Mouse (Mus musculus): ENCODE results near the gene Hist1h4n. TPM values are rescaled to one million over a fixed set of nuclear protein-coding genes. Genes with fewer than 3 reads are reported as not detected.
"Not testable (repeated sequence)": the region's sequence is repeated elsewhere in the genome, so short reads cannot be mapped to it uniquely, and the experiment has no call there.

Gene Hist1h4n
- polyA plus RNA-seq, 1 experiment from 2014 or later, result 12.0 TPM

DNA sequence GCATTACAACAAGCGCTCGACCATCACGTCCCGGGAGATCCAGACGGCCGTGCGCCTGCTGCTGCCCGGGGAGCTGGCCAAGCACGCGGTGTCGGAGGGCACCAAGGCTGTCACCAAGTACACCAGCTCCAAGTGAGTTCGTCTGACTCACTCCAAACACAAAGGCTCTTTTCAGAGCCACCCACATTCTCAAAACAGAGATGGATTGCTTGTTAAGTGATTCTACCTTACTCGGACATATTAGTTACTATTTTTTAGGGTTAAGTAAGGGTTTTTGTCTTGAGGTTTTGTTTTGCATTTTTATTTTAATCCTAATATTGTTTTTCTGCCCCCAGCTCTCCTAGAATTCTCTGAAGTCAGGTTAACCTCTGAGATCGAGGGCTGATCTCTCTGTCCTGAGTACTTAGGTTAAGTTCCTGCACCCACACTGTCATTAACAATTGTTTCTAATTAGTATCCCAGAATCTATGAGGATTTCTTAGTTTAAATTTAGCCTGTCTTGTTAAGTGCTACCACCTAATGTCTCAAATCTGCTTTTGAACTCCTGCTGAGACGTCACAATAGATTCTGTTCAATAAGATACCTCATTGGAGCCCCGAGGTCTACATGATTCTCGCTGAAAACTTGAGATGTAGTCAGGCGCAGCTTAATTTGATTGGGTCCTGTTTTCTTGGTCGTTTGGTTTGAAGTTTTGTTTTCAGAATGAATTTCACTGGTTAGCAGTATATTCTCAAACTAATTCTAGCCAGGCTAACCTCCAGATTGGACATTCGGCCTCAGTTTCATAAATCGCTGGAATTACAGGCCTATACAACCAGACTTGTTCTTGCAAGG lies 44.0 kb downstream of the Hist1h4n start:
- Histone ChIP-seq H3K27ac (peak overlapping the region; percentile 56; the same call in 1 of the 2 replicates), H3K36me3 (no peaks in the 10 kb centered on the region), H3K4me3 (replicated peaks) (no peak overlapping the region), H3K9ac (peak overlapping the region; percentile 32; the same call in 1 of the 2 replicates), H3K27me3 (replicated peaks) (no peaks in the 10 kb centered on the region), H3K4me1 (replicated peaks) (peaks cover 19% of the 10 kb centered on the region), H3K4me2 (replicated peaks) (peak overlapping the region; percentile 60), H3K9me3 (no peaks in the 10 kb centered on the region)
- ATAC-seq, result peak; percentile 7; the same call in 1 of the 2 replicates
- WGBS, result 26% methylated on average over 15 of the region's 21 CpGs

- H3K27ac ChIP-seq, result peak within 1 kb of the TSS; percentile 84
- WGBS, result under 1% methylated on average over 40 of the region's 63 CpGs
- peak within 1 kb of the TSS; percentile 60 for H3K4me2 ChIP-seq (replicated peaks)
- ATAC-seq, result peak; percentile 94
- H3K9ac ChIP-seq, result peak within 1 kb of the TSS; percentile 41
- not testable (repeated sequence) for H3K27me3 ChIP-seq (replicated peaks); H3K36me3 ChIP-seq; H3K9me3 ChIP-seq
- peak within 1 kb of the TSS; percentile 34 for H3K4me3 ChIP-seq (replicated peaks)
- H3K4me1 ChIP-seq (replicated peaks), result peaks cover 23% of the 10 kb centered on the region
These were observed 44.9 kb downstream of the Hist1h4n start, which contains the start of the genes Hist1h2an and Hist1h2bp for GRCm38 (mm10) chr13:21786899-21787629. Hist1h2an (minus strand) TSS chr13:21787218. Hist1h2bp (plus strand) TSS chr13:21787461.

DNA sequence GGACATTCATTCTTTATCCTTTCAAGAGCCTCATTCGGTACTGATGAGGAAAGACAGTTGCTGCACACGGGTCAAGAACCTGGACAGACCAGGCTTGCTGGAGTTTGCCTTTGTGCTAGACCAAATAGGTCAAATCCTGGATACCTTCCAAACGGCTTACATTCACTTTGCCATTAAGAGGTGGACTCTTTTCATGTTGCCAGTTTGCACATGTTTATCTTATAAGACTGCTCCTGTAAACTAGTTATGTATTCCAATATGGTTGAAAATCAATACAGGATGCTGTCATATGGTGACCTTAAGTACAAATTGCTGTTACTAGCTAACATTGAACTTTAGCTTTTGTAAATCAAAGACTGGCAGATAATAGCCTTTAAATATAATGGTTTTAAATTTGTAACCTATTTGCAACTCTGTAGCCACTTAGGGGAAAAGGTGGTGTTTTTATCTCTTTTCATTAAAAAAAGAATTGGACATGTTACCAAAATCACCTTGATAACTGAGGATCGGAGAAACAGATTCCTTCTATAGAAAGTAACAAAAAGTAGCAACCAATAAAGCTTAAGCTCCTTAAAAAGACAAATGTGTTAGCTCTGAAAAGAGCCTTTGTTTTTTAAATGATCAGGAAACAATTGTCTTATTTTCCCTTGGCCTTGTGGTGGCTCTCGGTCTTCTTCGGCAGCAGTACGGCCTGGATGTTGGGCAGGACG lies 45.7 kb downstream of the Hist1h4n start:
- Histone ChIP-seq H3K4me1 (replicated peaks) (peaks cover 23% of the 10 kb centered on the region), H3K4me3 (replicated peaks) (peak overlapping the region; percentile 34), H3K36me3 (no peaks in the 10 kb centered on the region), H3K27ac (peak overlapping the region; percentile 84), H3K9me3 (no peaks in the 10 kb centered on the region), H3K4me2 (replicated peaks) (peak overlapping the region; percentile 60), H3K9ac (peak overlapping the region; percentile 41), H3K27me3 (replicated peaks) (no peaks in the 10 kb centered on the region)
- WGBS, result 8% methylated on average over 8 of the region's 8 CpGs
- ATAC-seq, result no peak

- H3K4me2 ChIP-seq (replicated peaks), result peak overlapping the region; percentile 62
- WGBS, result 38% methylated on average over 6 of the region's 6 CpGs
- no peaks in the 10 kb centered on the region for H3K9me3 ChIP-seq
- no peaks in the 10 kb centered on the region for H3K27me3 ChIP-seq (replicated peaks)
- peak overlapping the region; percentile 37; the same call in 1 of the 2 replicates for H3K9ac ChIP-seq
- peak overlapping the region; percentile 86 for H3K27ac ChIP-seq
- ATAC-seq, result no peak
- H3K36me3 ChIP-seq, result no peaks in the 10 kb centered on the region
- peak overlapping the region; percentile 39; the same call in 1 of the 2 replicates for H3K4me3 ChIP-seq (replicated peaks)
- peaks cover 19% of the 10 kb centered on the region for H3K4me1 ChIP-seq (replicated peaks)
These were observed 47.7 kb downstream of the Hist1h4n start for GRCm38 (mm10) chr13:21784311-21784710.

GRCm38 (mm10) chr13:21783734-21784161 lies 48.2 kb downstream of the Hist1h4n start:
- Histone ChIP-seq H3K9ac (peak overlapping the region; percentile 37; the same call in 1 of the 2 replicates), H3K27me3 (replicated peaks) (no peaks in the 10 kb centered on the region)
- no peak for ATAC-seq

DNA sequence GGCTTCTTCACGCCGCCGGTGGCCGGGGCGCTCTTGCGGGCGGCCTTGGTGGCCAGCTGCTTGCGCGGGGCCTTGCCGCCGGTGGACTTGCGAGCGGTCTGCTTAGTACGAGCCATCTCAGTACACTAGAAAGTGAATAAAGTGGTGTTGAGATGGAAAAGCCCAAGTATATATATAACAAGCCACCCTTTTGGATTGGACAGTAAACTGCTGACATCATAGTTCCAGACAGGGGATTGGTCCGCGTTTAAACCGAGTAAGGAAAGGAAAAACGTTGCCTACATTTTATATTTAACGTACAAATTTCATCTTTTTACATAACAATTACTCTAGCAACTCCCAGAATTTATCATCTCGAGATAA lies 48.8 kb downstream of the Hist1h4n start, which contains the start of gene Hist1h3i:
Gene Hist1h3i (minus strand): TSS at position 116 of the 363 bp plus-strand sequence.
- under 1% methylated on average over 18 of the region's 20 CpGs for WGBS
- ATAC-seq, result peak; percentile 63

More at GRCm38 (mm10) chr13:21783734-21784161, 48.2 kb downstream of the Hist1h4n start:
- Histone ChIP-seq H3K36me3 (no peaks in the 10 kb centered on the region), H3K4me1 (replicated peaks) (peaks cover 19% of the 10 kb centered on the region), H3K4me2 (replicated peaks) (peak overlapping the region; percentile 62), H3K9me3 (no peaks in the 10 kb centered on the region), H3K4me3 (replicated peaks) (peak overlapping the region; percentile 39), H3K27ac (peak overlapping the region; percentile 86)
- 2% methylated on average over 9 of the region's 9 CpGs for WGBS

GRCm38 (mm10) chr13:21782361-21783254 lies 49.4 kb downstream of the Hist1h4n start:
- not testable (repeated sequence) for ATAC-seq; H3K27me3 ChIP-seq (replicated peaks); H3K9me3 ChIP-seq; H3K36me3 ChIP-seq
- H3K4me2 ChIP-seq (replicated peaks), result peak overlapping the region; percentile 62
- WGBS, result under 1% methylated on average over 14 of the region's 35 CpGs
- H3K9ac ChIP-seq, result peak overlapping the region; percentile 47
- H3K4me1 ChIP-seq (replicated peaks), result peaks cover 19% of the 10 kb centered on the region
- H3K27ac ChIP-seq, result peak overlapping the region; percentile 81
- peak overlapping the region; percentile 39 for H3K4me3 ChIP-seq (replicated peaks)

More for the DNA sequence above, 48.8 kb downstream of the Hist1h4n start, which contains the start of gene Hist1h3i:
- peak within 1 kb of the TSS; percentile 47 for H3K9ac ChIP-seq
- no peaks in the 10 kb centered on the region for H3K9me3 ChIP-seq
- peak within 1 kb of the TSS; percentile 86 for H3K27ac ChIP-seq
- H3K4me1 ChIP-seq (replicated peaks), result peaks cover 19% of the 10 kb centered on the region
- no peaks in the 10 kb centered on the region for H3K27me3 ChIP-seq (replicated peaks)
- peak within 1 kb of the TSS; percentile 62 for H3K4me2 ChIP-seq (replicated peaks)
- H3K4me3 ChIP-seq (replicated peaks), result peak within 1 kb of the TSS; percentile 39
- H3K36me3 ChIP-seq, result no peaks in the 10 kb centered on the region

Other genes starting within 250 kb of the Hist1h4n start
- gene Olfr1362, start 218.2 kb downstream of the Hist1h4n start, polyA plus RNA-seq (2015; fragmentation: Nextera tagmentation; extraction: Ambion mirVana), result not detected in 2 replicates
- gene Olfr11, start 189.7 kb downstream of the Hist1h4n start, polyA plus RNA-seq (2015; fragmentation: Nextera tagmentation; extraction: Ambion mirVana), result not detected in 2 replicates
- gene Olfr1361, start 168.8 kb downstream of the Hist1h4n start, polyA plus RNA-seq (2015; fragmentation: Nextera tagmentation; extraction: Ambion mirVana), result not detected in 2 replicates
- not detected in 2 replicates for gene Olfr1360, start 154.8 kb downstream of the Hist1h4n start, polyA plus RNA-seq (2015; fragmentation: Nextera tagmentation; extraction: Ambion mirVana)
- not detected in 2 replicates for gene Olfr1359, start 134.1 kb downstream of the Hist1h4n start, polyA plus RNA-seq (2015; fragmentation: Nextera tagmentation; extraction: Ambion mirVana)
- gene Hist1h2bl, start 116.1 kb downstream of the Hist1h4n start, polyA plus RNA-seq (2015; fragmentation: Nextera tagmentation; extraction: Ambion mirVana), result 1.4 and 4.3 TPM in 2 replicates
- gene Hist1h2ai, start 115.8 kb downstream of the Hist1h4n start, polyA plus RNA-seq (2015; fragmentation: Nextera tagmentation; extraction: Ambion mirVana), result 14.7 and 32.5 TPM in 2 replicates
- 5.4 and 13.1 TPM in 2 replicates for gene Hist1h3h, start 114.5 kb downstream of the Hist1h4n start, polyA plus RNA-seq (2015; fragmentation: Nextera tagmentation; extraction: Ambion mirVana)
- 1.7 and 4.3 TPM in 2 replicates for gene Hist1h2bm, start 110.2 kb downstream of the Hist1h4n start, polyA plus RNA-seq (2015; fragmentation: Nextera tagmentation; extraction: Ambion mirVana)
- 1.2 and 1.6 TPM in 2 replicates for gene Hist1h4j, start 97.1 kb downstream of the Hist1h4n start, polyA plus RNA-seq (2015; fragmentation: Nextera tagmentation; extraction: Ambion mirVana)
- 1.7 and 2.8 TPM in 2 replicates for gene Hist1h4k, start 81.7 kb downstream of the Hist1h4n start, polyA plus RNA-seq (2015; fragmentation: Nextera tagmentation; extraction: Ambion mirVana)
- 22.4 and 26.3 TPM in 2 replicates for gene Hist1h2ak, start 78.4 kb downstream of the Hist1h4n start, polyA plus RNA-seq (2015; fragmentation: Nextera tagmentation; extraction: Ambion mirVana)
- 3.0 and 5.9 TPM in 2 replicates for gene Hist1h2bn, start 78.1 kb downstream of the Hist1h4n start, polyA plus RNA-seq (2015; fragmentation: Nextera tagmentation; extraction: Ambion mirVana)
- 19.8 and 25.0 TPM in 2 replicates for gene Hist1h1b, start 51.6 kb downstream of the Hist1h4n start, polyA plus RNA-seq (2015; fragmentation: Nextera tagmentation; extraction: Ambion mirVana)
- 89.5 and 101 TPM in 2 replicates for gene Hist1h3i, start 48.8 kb downstream of the Hist1h4n start, polyA plus RNA-seq (2015; fragmentation: Nextera tagmentation; extraction: Ambion mirVana)
- 2.4 and 4.7 TPM in 2 replicates for gene Hist1h2an, start 45.0 kb downstream of the Hist1h4n start, polyA plus RNA-seq (2015; fragmentation: Nextera tagmentation; extraction: Ambion mirVana)
- gene Hist1h2bp, start 44.7 kb downstream of the Hist1h4n start, polyA plus RNA-seq (2015; fragmentation: Nextera tagmentation; extraction: Ambion mirVana), result 2.0 TPM in 2 replicates
- gene Hist1h2bq, start 22.0 kb downstream of the Hist1h4n start, polyA plus RNA-seq (2015; fragmentation: Nextera tagmentation; extraction: Ambion mirVana), result 14.5 and 16.7 TPM in 2 replicates
- 1.7 TPM in 1 of 2 replicates, not detected in the other for gene Hist1h2ao, start 21.7 kb downstream of the Hist1h4n start, polyA plus RNA-seq (2015; fragmentation: Nextera tagmentation; extraction: Ambion mirVana)
- not detected in 2 replicates for gene Hist1h4m, start 20.4 kb downstream of the Hist1h4n start, polyA plus RNA-seq (2015; fragmentation: Nextera tagmentation; extraction: Ambion mirVana)
- 2,704 and 3,243 TPM in 2 replicates for gene Hist1h2ap, start 1.3 kb upstream of the Hist1h4n start, polyA plus RNA-seq (2015; fragmentation: Nextera tagmentation; extraction: Ambion mirVana)
- gene Hist1h2br, start 1.5 kb upstream of the Hist1h4n start, polyA plus RNA-seq (2015; fragmentation: Nextera tagmentation; extraction: Ambion mirVana), result 15.0 and 16.4 TPM in 2 replicates
- 6.2 and 7.5 TPM in 2 replicates for gene Zfp184, start 112.9 kb upstream of the Hist1h4n start, polyA plus RNA-seq (2015; fragmentation: Nextera tagmentation; extraction: Ambion mirVana)
- 0.06 TPM in 1 of 2 replicates, not detected in the other for gene Pom121l2, start 149.0 kb upstream of the Hist1h4n start, polyA plus RNA-seq (2015; fragmentation: Nextera tagmentation; extraction: Ambion mirVana)
- gene Prss16, start 177.5 kb upstream of the Hist1h4n start, polyA plus RNA-seq (2015; fragmentation: Nextera tagmentation; extraction: Ambion mirVana), result 1.4 and 1.5 TPM in 2 replicates
- 3.0 and 7.8 TPM in 2 replicates for gene Hist1h2ah, start 203.4 kb upstream of the Hist1h4n start, polyA plus RNA-seq (2015; fragmentation: Nextera tagmentation; extraction: Ambion mirVana)
- gene Hist1h2bk, start 203.7 kb upstream of the Hist1h4n start, polyA plus RNA-seq (2015; fragmentation: Nextera tagmentation; extraction: Ambion mirVana), result 5.0 and 5.8 TPM in 2 replicates
- gene Hist1h4i, start 209.2 kb upstream of the Hist1h4n start, polyA plus RNA-seq (2015; fragmentation: Nextera tagmentation; extraction: Ambion mirVana), result 21.0 and 23.6 TPM in 2 replicates
- gene Hist1h2ag, start 210.7 kb upstream of the Hist1h4n start, polyA plus RNA-seq (2015; fragmentation: Nextera tagmentation; extraction: Ambion mirVana), result 23.9 and 40.6 TPM in 2 replicates
- gene Hist1h2bj, start 211.0 kb upstream of the Hist1h4n start, polyA plus RNA-seq (2015; fragmentation: Nextera tagmentation; extraction: Ambion mirVana), result 9.6 and 9.9 TPM in 2 replicates